Mouse (Mus musculus) limb, embryonic 14.5 days (tissue): ENCODE results near the gene Olfr376. TPM values are rescaled to one million over a fixed set of nuclear protein-coding genes. Genes with fewer than 3 reads are reported as not detected.
A peak's percentile ranks its signal among the peaks of the same experiment; 100 is the strongest.

ENCODE experiments used
- ATAC-seq: fragments of 200-750 bp; cut with Nextera tagmentation; 2 replicates; pipeline ENCODE4 v1.8.0; 2017; ENCODE audit warnings: low read depth, moderate number of reproducible peaks, moderate TSS enrichment; ENCODE audit not compliant: low FRiP score
- DNase-seq: peaks from one replicate; pipeline ENCODE4 v3.0.0-alpha.2; 2015; ENCODE audit warnings: low spot score
- H3K27ac ChIP-seq: fragments of 300-500 bp; sonication (generic); replicated peaks from 2 replicates; pipeline ENCODE4 v1.5.1; 2014; ENCODE audit warnings: low read depth, mild to moderate bottlenecking, low read length, moderate library complexity, mixed read lengths
- H3K27me3 ChIP-seq: fragments of 300-500 bp; sonication (generic); 2 replicates; pipeline ENCODE4 v1.6.1; 2014; ENCODE audit warnings: low read length, mixed read lengths; ENCODE audit not compliant: control insufficient read depth, insufficient read depth
- H3K36me3 ChIP-seq: fragments of 300-500 bp; sonication (generic); 2 replicates; pipeline ENCODE4 v1.6.1; 2014; ENCODE audit warnings: mild to moderate bottlenecking, low read length, moderate library complexity, mixed read lengths; ENCODE audit not compliant: control insufficient read depth, insufficient read depth
- H3K4me1 ChIP-seq: fragments of 300-500 bp; sonication (generic); 2 replicates; pipeline ENCODE4 v1.6.1; 2014; ENCODE audit warnings: antibody characterized with exemption, low read length, mixed read lengths; ENCODE audit not compliant: control insufficient read depth, insufficient read depth
- H3K4me2 ChIP-seq: fragments of 300-500 bp; sonication (generic); replicated peaks from 2 replicates; pipeline ENCODE4 v1.6.1; 2014; ENCODE audit warnings: low read depth, mild to moderate bottlenecking, low read length, moderate library complexity; ENCODE audit not compliant: severe bottlenecking
- H3K4me3 ChIP-seq: fragments of 300-500 bp; sonication (generic); replicated peaks from 2 replicates; pipeline ENCODE4 v1.5.1; 2014; ENCODE audit warnings: low read length
- H3K9ac ChIP-seq: fragments of 300-500 bp; sonication (generic); 2 replicates; pipeline ENCODE4 v1.6.1; 2014; ENCODE audit warnings: mild to moderate bottlenecking, low read depth, low read length, moderate library complexity; ENCODE audit not compliant: severe bottlenecking
- H3K9me3 ChIP-seq: fragments of 300-500 bp; sonication (generic); 2 replicates; pipeline ENCODE4 v1.6.1; 2016; ENCODE audit warnings: low read length; ENCODE audit not compliant: control insufficient read depth
- POLR2A ChIP-seq: fragments of 200-500 bp; IDR thresholded peaks from 2 replicates; pipeline ENCODE4 v1.8.0; 2012; ENCODE audit warnings: inconsistent platforms, mild to moderate bottlenecking, moderate library complexity, borderline replicate concordance; ENCODE audit not compliant: insufficient read depth, insufficient read length; ENCODE audit errors: extremely low read depth
- WGBS: fragments of 180-500 bp; shearing (Covaris S2); extraction: QIAGEN DNeasy Blood & Tissue Kit; methylation state at CpG from one replicate; pipeline ENCODE4 v1.1.7; 2014; 5-methylcytosine and 5-hydroxymethylcytosine counted together
- polyA plus RNA-seq, 2 experiments: library from polyadenylated mRNA; depleted of rRNA in 1 of 2; stranded (reverse) in 1 of 2; unstranded in 1 of 2; fragments of >200 nt; fragmentation: Nextera tagmentation in 1 of 2; extraction: Ambion mirVana in 1 of 2; gene quantifications; 2 replicates each; pipeline versions ENCODE4 v1.2.1 to v1.2.3; 2012 to 2014

Gene Olfr376
- polyA plus RNA-seq (2012; rRNA removed) (not detected in 2 replicates), polyA plus RNA-seq (2014; fragmentation: Nextera tagmentation; extraction: Ambion mirVana) (not detected in 2 replicates)

- WGBS, result 84% methylated on average over 2 of the region's 2 CpGs
- no peak within 1 kb of the TSS for H3K9ac ChIP-seq
- ATAC-seq, result no peak
- no peak within 1 kb of the TSS for H3K27ac ChIP-seq
- no peak within 1 kb of the TSS for H3K4me3 ChIP-seq
- no peak within 1 kb of the TSS for H3K4me2 ChIP-seq
- no peak for DNase-seq
- H3K9me3 ChIP-seq, result no peaks in the 10 kb centered on the region
- H3K4me1 ChIP-seq, result no peaks in the 10 kb centered on the region
- TF ChIP-seq POLR2A, result no peak
- no peaks in the 10 kb centered on the region for H3K27me3 ChIP-seq
- H3K36me3 ChIP-seq, result no peaks in the 10 kb centered on the region
These were observed at the start of gene Olfr376 for GRCm38 (mm10) chr11:73370946-73371345. Gene Olfr376 (plus strand): TSS chr11:73371246.

- no peak for ATAC-seq
- no peak overlapping the region for H3K9ac ChIP-seq
- H3K27ac ChIP-seq, result no peak overlapping the region
- no peak overlapping the region for H3K4me2 ChIP-seq
- no peak for DNase-seq
- H3K4me1 ChIP-seq, result no peaks in the 10 kb centered on the region
- no peaks in the 10 kb centered on the region for H3K36me3 ChIP-seq
- WGBS, result 68% methylated on average over 9 of the region's 9 CpGs
- no peaks in the 10 kb centered on the region for H3K9me3 ChIP-seq
- no peaks in the 10 kb centered on the region for H3K27me3 ChIP-seq
- TF ChIP-seq POLR2A, result no peak
- no peak overlapping the region for H3K4me3 ChIP-seq
These were observed 46.9 kb upstream of the Olfr376 start for GRCm38 (mm10) chr11:73323906-73324830.

DNA sequence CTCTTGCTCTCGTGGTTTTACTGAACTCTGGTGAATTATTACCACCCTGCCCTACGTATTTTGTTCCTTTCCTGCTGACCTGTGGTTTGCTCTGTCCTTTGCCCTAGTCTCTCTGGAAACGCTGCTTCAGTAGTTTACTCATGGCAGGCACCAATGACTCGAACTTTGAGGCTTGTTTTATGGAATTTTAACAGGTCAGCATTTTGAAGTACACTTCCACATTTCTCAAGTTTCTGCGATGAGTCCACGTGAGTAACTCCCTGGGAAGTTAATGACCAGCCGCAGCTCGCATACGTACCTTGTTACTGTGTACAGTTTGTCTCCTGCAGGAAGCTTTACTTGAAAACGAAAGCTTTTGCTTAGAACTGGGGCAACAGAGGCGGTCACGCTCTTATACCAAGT lies 44.6 kb upstream of the Olfr376 start:
- Histone ChIP-seq H3K27ac (no peak overlapping the region), H3K4me2 (0 out of 2 replicates have a peak overlapping the region, but pooled peaks have one; percentile 3), H3K4me1 (no peaks in the 10 kb centered on the region), H3K4me3 (no peak overlapping the region), H3K9ac (0 out of 2 replicates have a peak overlapping the region, but pooled peaks have one; percentile 21), H3K36me3 (no peaks in the 10 kb centered on the region), H3K9me3 (no peaks in the 10 kb centered on the region), H3K27me3 (no peaks in the 10 kb centered on the region)
- no peak for DNase-seq
- WGBS, result 20% methylated on average over 12 of the region's 12 CpGs
- no peak for TF ChIP-seq POLR2A
- ATAC-seq, result no peak

DNA sequence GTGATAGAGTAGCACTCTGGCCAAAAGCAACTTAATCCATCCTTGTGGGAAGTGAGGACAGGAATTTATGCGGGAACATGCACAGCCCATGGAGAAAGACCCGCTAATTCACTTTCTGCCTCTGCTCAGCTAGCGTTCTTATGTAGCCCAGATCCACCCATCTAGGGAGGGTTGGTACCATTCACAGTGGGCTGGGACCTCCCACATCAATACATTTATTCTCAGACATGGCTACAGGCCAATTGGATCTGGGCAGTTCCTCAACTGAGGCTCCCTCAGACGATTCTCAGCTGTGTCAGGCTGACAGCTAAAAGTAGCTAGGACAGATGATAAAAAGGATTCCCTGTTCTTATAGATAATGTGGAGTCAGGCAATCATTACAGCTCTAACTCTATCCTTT lies 43.7 kb upstream of the Olfr376 start:
- 73% methylated on average over 4 of the region's 4 CpGs for WGBS
- DNase-seq (no peak), ATAC-seq (no peak)
- no peak overlapping the region for H3K9ac ChIP-seq
- no peaks in the 10 kb centered on the region for H3K36me3 ChIP-seq
- H3K9me3 ChIP-seq, result no peaks in the 10 kb centered on the region
- no peaks in the 10 kb centered on the region for H3K27me3 ChIP-seq
- H3K4me1 ChIP-seq, result no peaks in the 10 kb centered on the region
- H3K27ac ChIP-seq, result no peak overlapping the region
- no peak overlapping the region for H3K4me2 ChIP-seq
- H3K4me3 ChIP-seq, result no peak overlapping the region
- no peak for TF ChIP-seq POLR2A

GRCm38 (mm10) chr11:73329442-73329841 lies 41.6 kb upstream of the Olfr376 start, which contains the start of the genes Aspa, Gm49340 and Spata22:
Gene Aspa (minus strand): TSS chr11:73329596.
Gene Gm49340 (plus strand): TSS chr11:73329741.
Gene Spata22 (plus strand): TSS chr11:73329741.
- no peak within 1 kb of the TSS for H3K4me3 ChIP-seq
- H3K4me2 ChIP-seq, result no peak within 1 kb of the TSS
- H3K36me3 ChIP-seq, result no peaks in the 10 kb centered on the region
- H3K9me3 ChIP-seq, result no peaks in the 10 kb centered on the region
- H3K27me3 ChIP-seq, result no peaks in the 10 kb centered on the region
- 83% methylated on average over 27 of the region's 27 CpGs for WGBS
- ATAC-seq (no peak), DNase-seq (no peak)
- no peak within 1 kb of the TSS for H3K9ac ChIP-seq
- H3K27ac ChIP-seq, result no peak within 1 kb of the TSS
- H3K4me1 ChIP-seq, result no peaks in the 10 kb centered on the region
- TF ChIP-seq POLR2A, result no peak
